Mouse (Mus musculus) brain, embryonic 14.5 days (tissue): ENCODE measurements around the gene Hand1.

Experiments used
- CTCF ChIP-seq: fragments of 200-500 bp; IDR thresholded peaks from 2 replicates; pipeline ENCODE4 v1.5.1; 2012; ENCODE audit warnings: inconsistent platforms, mild to moderate bottlenecking, moderate library complexity, borderline replicate concordance; ENCODE audit not compliant: insufficient read depth, insufficient read length; ENCODE audit errors: extremely low read depth
- POLR2A ChIP-seq: fragments of 200-500 bp; IDR thresholded peaks from 2 replicates; pipeline ENCODE4 v1.6.1; 2012; ENCODE audit warnings: mild to moderate bottlenecking, inconsistent platforms, borderline replicate concordance; ENCODE audit not compliant: poor library complexity, insufficient read depth, insufficient read length, severe bottlenecking; ENCODE audit errors: extremely low read depth

GRCm38 (mm10) chr11:57779824-57780223 is 52.8 kb downstream of the Hand1 start:
- TF ChIP-seq CTCF (no peak), POLR2A (no peak)
